Mouse (Mus musculus): ENCODE results near the gene Etfdh.

DNA sequence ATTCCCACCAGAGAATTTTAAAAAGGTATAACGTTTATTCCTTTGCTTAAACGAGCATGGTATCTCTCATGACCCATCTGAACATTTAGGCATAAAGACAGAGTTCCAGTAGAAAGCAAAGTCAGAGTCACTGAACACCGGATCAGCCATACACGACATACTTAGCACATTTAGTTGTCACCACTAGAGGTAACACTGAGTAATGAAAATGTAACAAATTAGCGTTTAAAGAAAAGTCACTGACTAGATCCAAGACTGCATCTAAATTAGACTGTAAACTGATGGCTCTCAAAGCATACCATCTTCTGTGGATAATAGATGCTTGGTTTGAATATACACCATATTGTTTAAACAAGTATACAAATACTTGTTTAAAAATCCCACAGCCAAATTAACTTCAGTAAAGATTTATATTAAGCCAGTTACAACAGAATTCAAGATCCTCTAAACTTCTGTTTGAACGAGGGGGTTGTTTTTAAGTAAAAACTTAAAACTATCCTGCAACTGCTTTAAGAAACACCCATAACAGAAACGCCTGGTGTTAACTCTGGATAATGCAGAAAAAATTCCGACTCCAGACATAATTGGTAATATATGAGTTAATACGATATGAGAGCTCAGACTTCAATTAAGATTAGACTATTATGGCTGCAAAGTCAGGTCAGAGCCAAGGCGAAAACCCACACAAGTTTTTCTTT is 1.7 kb downstream of the Etfdh start:
- TF ChIP-seq CTCF (IDR thresholded peaks at IDR 0.05; ENCODE audit: low read depth) (peak; percentile 53), EP300 (IDR thresholded peaks at IDR 0.05; ENCODE audit: low read depth) (no peak)

Measured in liver, embryonic 14.5 days (tissue).